Mouse (Mus musculus): ENCODE results near the gene Hinfp. TPM values are rescaled to one million over a fixed set of nuclear protein-coding genes. Genes with fewer than 3 reads are reported as not detected.

Hinfp gene
- total and polyA plus RNA-seq, 2 experiments from 2014 or later = 14.8 to 38.6 TPM

- DNase-seq (ENCODE audit: low spot score) = peak; percentile 98
- peak within 1 kb of the TSS; percentile 88 for H3K4me2 ChIP-seq (ENCODE audit: low read depth, low read length)
- peak within 1 kb of the TSS; percentile 68 for H3K27ac ChIP-seq
- peaks cover 11% of the 10 kb centered on the region for H3K36me3 ChIP-seq (ENCODE audit: insufficient read depth, low read length)
- peak within 1 kb of the TSS; percentile 96 for H3K4me3 ChIP-seq (ENCODE audit: low read length)
- peak within 1 kb of the TSS; percentile 87 for H3K9ac ChIP-seq (replicated peaks; ENCODE audit: low read length)
- ATAC-seq = peak; percentile 99
- TF ChIP-seq CTCF (IDR thresholded peaks at IDR 0.05; ENCODE audit: low read depth) = no peak
- no peaks in the 10 kb centered on the region for H3K27me3 ChIP-seq (ENCODE audit: insufficient read depth, low read length)
- no peaks in the 10 kb centered on the region for H3K9me3 ChIP-seq (ENCODE audit: low read length)
- peaks cover 18% of the 10 kb centered on the region for H3K4me1 ChIP-seq (ENCODE audit: insufficient read depth, low read length)
- under 1% methylated on average over 65 of the region's 67 CpGs for WGBS
Measured at GRCm38 (mm10) chr9:44319887-44320798, 14.7 kb upstream of the Hinfp start, which contains the start of gene C2cd2l. Gene C2cd2l (minus strand): TSS chr9:44320285.

- DNase-seq (ENCODE audit: low spot score) (peak; percentile 20), ATAC-seq (peak; percentile 5)
- no peak for TF ChIP-seq CTCF (IDR thresholded peaks at IDR 0.05; ENCODE audit: low read depth)
- H3K9me3 ChIP-seq (ENCODE audit: low read length) = no peaks in the 10 kb centered on the region
- peak overlapping the region; percentile 88 for H3K4me2 ChIP-seq (ENCODE audit: low read depth, low read length)
- H3K4me1 ChIP-seq (ENCODE audit: insufficient read depth, low read length) = peaks cover 18% of the 10 kb centered on the region
- peak overlapping the region; percentile 96 for H3K4me3 ChIP-seq (ENCODE audit: low read length)
- 1% methylated on average over 37 of the region's 37 CpGs for WGBS
- H3K36me3 ChIP-seq (ENCODE audit: insufficient read depth, low read length) = peaks cover 18% of the 10 kb centered on the region
- H3K9ac ChIP-seq (replicated peaks; ENCODE audit: low read length) = peak overlapping the region; percentile 87
- H3K27ac ChIP-seq = peak overlapping the region; percentile 68
- H3K27me3 ChIP-seq (ENCODE audit: insufficient read depth, low read length) = no peaks in the 10 kb centered on the region
Measured at GRCm38 (mm10) chr9:44319105-44319886, 13.8 kb upstream of the Hinfp start.

GRCm38 (mm10) chr9:44318826-44319095, 13.3 kb upstream of the Hinfp start:
- peak overlapping the region; percentile 96 for H3K4me3 ChIP-seq (ENCODE audit: low read length)
- H3K36me3 ChIP-seq (ENCODE audit: insufficient read depth, low read length) = peaks cover 18% of the 10 kb centered on the region
- DNase-seq (ENCODE audit: low spot score) (no peak), ATAC-seq (no peak)
- no peaks in the 10 kb centered on the region for H3K27me3 ChIP-seq (ENCODE audit: insufficient read depth, low read length)
- TF ChIP-seq CTCF (IDR thresholded peaks at IDR 0.05; ENCODE audit: low read depth) = no peak
- no peaks in the 10 kb centered on the region for H3K9me3 ChIP-seq (ENCODE audit: low read length)
- no peak overlapping the region for H3K27ac ChIP-seq
- H3K4me2 ChIP-seq (ENCODE audit: low read depth, low read length) = peak overlapping the region; percentile 88
- H3K9ac ChIP-seq (replicated peaks; ENCODE audit: low read length) = peak overlapping the region; percentile 87
- 30% methylated on average over 3 of the region's 3 CpGs for WGBS
- peaks cover 18% of the 10 kb centered on the region for H3K4me1 ChIP-seq (ENCODE audit: insufficient read depth, low read length)

GRCm38 (mm10) chr9:44318076-44318825, 12.8 kb upstream of the Hinfp start:
- ATAC-seq = no peak
- WGBS = 50% methylated on average over 5 of the region's 5 CpGs

GRCm38 (mm10) chr9:44317452-44317851, 12.0 kb upstream of the Hinfp start:
- Histone ChIP-seq H3K9me3 (ENCODE audit: low read length) (no peaks in the 10 kb centered on the region), H3K4me2 (ENCODE audit: low read depth, low read length) (peak overlapping the region; percentile 88; the same call in 1 of the 2 replicates), H3K9ac (replicated peaks; ENCODE audit: low read length) (no peak overlapping the region), H3K27me3 (ENCODE audit: insufficient read depth, low read length) (no peaks in the 10 kb centered on the region), H3K4me1 (ENCODE audit: insufficient read depth, low read length) (peaks cover 18% of the 10 kb centered on the region), H3K36me3 (ENCODE audit: insufficient read depth, low read length) (peaks cover 27% of the 10 kb centered on the region), H3K27ac (no peak overlapping the region), H3K4me3 (ENCODE audit: low read length) (no peak overlapping the region)
- TF ChIP-seq CTCF (IDR thresholded peaks at IDR 0.05; ENCODE audit: low read depth) = no peak
- ATAC-seq (no peak), DNase-seq (ENCODE audit: low spot score) (no peak)
- WGBS = 64% methylated on average over 4 of the region's 4 CpGs

More at GRCm38 (mm10) chr9:44318076-44318825, 12.8 kb upstream of the Hinfp start:
- peak overlapping the region; percentile 96 for H3K4me3 ChIP-seq (ENCODE audit: low read length)
- H3K9ac ChIP-seq (replicated peaks; ENCODE audit: low read length) = peak overlapping the region; percentile 87
- peaks cover 18% of the 10 kb centered on the region for H3K4me1 ChIP-seq (ENCODE audit: insufficient read depth, low read length)
- H3K9me3 ChIP-seq (ENCODE audit: low read length) = no peaks in the 10 kb centered on the region
- TF ChIP-seq CTCF (IDR thresholded peaks at IDR 0.05; ENCODE audit: low read depth) = no peak
- H3K27me3 ChIP-seq (ENCODE audit: insufficient read depth, low read length) = no peaks in the 10 kb centered on the region
- H3K27ac ChIP-seq = no peak overlapping the region
- no peak for DNase-seq (ENCODE audit: low spot score)
- peaks cover 22% of the 10 kb centered on the region for H3K36me3 ChIP-seq (ENCODE audit: insufficient read depth, low read length)
- H3K4me2 ChIP-seq (ENCODE audit: low read depth, low read length) = peak overlapping the region; percentile 88

- H3K4me1 ChIP-seq (ENCODE audit: insufficient read depth, low read length) = peaks cover 18% of the 10 kb centered on the region
- H3K27ac ChIP-seq = no peak overlapping the region
- no peaks in the 10 kb centered on the region for H3K9me3 ChIP-seq (ENCODE audit: low read length)
- no peak overlapping the region for H3K4me3 ChIP-seq (ENCODE audit: low read length)
- no peak for TF ChIP-seq CTCF (IDR thresholded peaks at IDR 0.05; ENCODE audit: low read depth)
- H3K27me3 ChIP-seq (ENCODE audit: insufficient read depth, low read length) = no peaks in the 10 kb centered on the region
- no peak overlapping the region for H3K4me2 ChIP-seq (ENCODE audit: low read depth, low read length)
- WGBS = 96% methylated on average over 18 of the region's 18 CpGs
- no peak overlapping the region for H3K9ac ChIP-seq (replicated peaks; ENCODE audit: low read length)
- ATAC-seq = no peak
- peaks cover 29% of the 10 kb centered on the region for H3K36me3 ChIP-seq (ENCODE audit: insufficient read depth, low read length)
- DNase-seq (ENCODE audit: low spot score) = no peak
Measured at GRCm38 (mm10) chr9:44314910-44315309, 9.4 kb upstream of the Hinfp start.
